In the genomic region with DNA sequence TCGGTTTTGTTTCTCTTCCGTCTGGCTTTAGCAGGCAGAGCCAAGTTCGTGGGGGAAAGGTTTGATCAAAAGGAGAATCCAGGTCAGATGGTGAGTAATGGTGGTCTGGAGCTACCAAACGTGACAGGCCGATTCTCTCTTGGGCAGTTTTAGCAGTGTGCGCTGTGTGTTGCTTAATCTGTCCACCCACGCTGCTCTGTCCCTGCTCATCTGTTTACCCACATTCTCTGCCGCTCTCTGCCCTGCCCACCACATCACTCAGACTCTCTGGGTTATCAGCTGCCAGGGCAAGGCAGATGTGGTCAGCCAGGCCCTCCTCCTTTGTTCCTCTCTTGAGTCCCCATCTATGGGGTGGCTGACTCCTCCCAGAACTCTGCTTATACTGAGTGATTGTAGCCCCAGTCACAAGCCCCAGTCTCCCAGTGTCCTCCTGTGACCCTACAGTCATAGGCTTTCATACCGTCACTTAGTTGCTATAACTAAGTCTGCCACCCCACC, we compare ENCODE assay signal across 8 mouse cellular contexts.
DNase-seq lines count a peak whose midpoint lies in the region; ATAC-seq and TF ChIP-seq lines count a peak whose summit lies in the region.

No protein-coding gene starts in this region.

- no peak overlapping the region for H3K9ac ChIP-seq in kidney, embryonic 15.5 days
- H3K9ac ChIP-seq in intestine, embryonic 16.5 days (ENCODE audit: low read depth, low read length) = no peak overlapping the region
- no peak overlapping the region for H3K9ac ChIP-seq in neural tube, embryonic 12.5 days

- peak overlapping the region; percentile 56 for H3K27ac ChIP-seq in kidney, embryonic 15.5 days
- H3K27ac ChIP-seq in embryonic facial prominence, embryonic 10.5 days (replicated peaks) = peak overlapping the region; percentile 48
- H3K27ac ChIP-seq in intestine, embryonic 16.5 days (ENCODE audit: low read length) = no peak overlapping the region
- 0 out of 2 replicates have a peak overlapping the region, but pooled peaks have one; percentile 8 for H3K27ac ChIP-seq in neural tube, embryonic 12.5 days
- no peak overlapping the region for H3K27ac ChIP-seq in cerebellum, adult 2 months (ENCODE audit: insufficient read depth, low read length)

- peak overlapping the region; percentile 32 for H3K4me2 ChIP-seq in kidney, embryonic 15.5 days
- no peak overlapping the region for H3K4me2 ChIP-seq in intestine, embryonic 16.5 days (ENCODE audit: low read depth, low read length)
- H3K4me2 ChIP-seq in neural tube, embryonic 12.5 days (replicated peaks) = peak overlapping the region; percentile 27; the same call in 1 of the 2 replicates

- WGBS in kidney, embryonic 15.5 days = 27% methylated on average over 9 of the region's 9 CpGs
- 31% methylated on average over 9 of the region's 9 CpGs for WGBS in embryonic facial prominence, embryonic 10.5 days
- WGBS in intestine, embryonic 16.5 days = 40% methylated on average over 9 of the region's 9 CpGs
- WGBS in neural tube, embryonic 12.5 days = 21% methylated on average over 9 of the region's 9 CpGs
- 44% methylated on average over 9 of the region's 9 CpGs for WGBS in cerebellum, adult 2 months

- no peak overlapping the region for H3K4me3 ChIP-seq in kidney, embryonic 15.5 days (replicated peaks)
- H3K4me3 ChIP-seq in embryonic facial prominence, embryonic 10.5 days = no peak overlapping the region
- H3K4me3 ChIP-seq in intestine, embryonic 16.5 days (ENCODE audit: low read length) = no peak overlapping the region
- no peak overlapping the region for H3K4me3 ChIP-seq in neural tube, embryonic 12.5 days
- no peak overlapping the region for H3K4me3 ChIP-seq in cerebellum, adult 2 months (replicated peaks; ENCODE audit: insufficient read depth, low read depth, low read length)

- TF ChIP-seq CTCF in cerebellum, adult 2 months (IDR thresholded peaks at IDR 0.05; ENCODE audit: borderline replicate concordance, insufficient read depth, low read depth, low read length) = no peak

- no peak for DNase-seq in kidney, postnatal 36 days
- peak; percentile 35 for DNase-seq in embryonic facial prominence, embryonic 10.5 days (ENCODE audit: low spot score)
- no peak for DNase-seq in gastrocnemius, postnatal 25 days
- no peak for DNase-seq in left cerebral cortex, adult 8-10 months (ENCODE audit: low spot score in 2 of 2)
- DNase-seq in cerebellum, adult 2 months = no peak

- no peak for TF ChIP-seq POLR2A in cerebellum, adult 2 months (IDR thresholded peaks at IDR 0.05; ENCODE audit: borderline replicate concordance, insufficient read depth, low read length)

- ATAC-seq in kidney, embryonic 15.5 days (replicated peaks; ENCODE audit: low FRiP score) = peak; percentile 80
- ATAC-seq in intestine, embryonic 16.5 days = peak; percentile 21; the same call in 1 of the 2 replicates
- ATAC-seq in neural tube, embryonic 12.5 days (ENCODE audit: low FRiP score, low read depth) = 0 out of 2 replicates have a peak, but pooled peaks have one; percentile 31

- H3K4me1 ChIP-seq in kidney, embryonic 15.5 days = peaks cover 27% of the 10 kb centered on the region
- H3K4me1 ChIP-seq in embryonic facial prominence, embryonic 10.5 days = peaks cover 35% of the 10 kb centered on the region
- H3K4me1 ChIP-seq in intestine, embryonic 16.5 days (ENCODE audit: control insufficient read depth, insufficient read depth, low read length) = peaks cover 4% of the 10 kb centered on the region; the same call in 1 of the 2 replicates
- peaks cover 29% of the 10 kb centered on the region for H3K4me1 ChIP-seq in neural tube, embryonic 12.5 days
- H3K4me1 ChIP-seq in cerebellum, adult 2 months (ENCODE audit: control insufficient read depth, insufficient read depth, low read length) = no peaks in the 10 kb centered on the region

- H3K36me3 ChIP-seq in kidney, embryonic 15.5 days = no peaks in the 10 kb centered on the region
- H3K36me3 ChIP-seq in embryonic facial prominence, embryonic 10.5 days (replicated peaks) = no peaks in the 10 kb centered on the region
- H3K36me3 ChIP-seq in intestine, embryonic 16.5 days (ENCODE audit: control insufficient read depth, insufficient read depth, low read length) = no peaks in the 10 kb centered on the region
- H3K36me3 ChIP-seq in neural tube, embryonic 12.5 days = no peaks in the 10 kb centered on the region

- no peaks in the 10 kb centered on the region for H3K9me3 ChIP-seq in kidney, embryonic 15.5 days (replicated peaks)
- no peaks in the 10 kb centered on the region for H3K9me3 ChIP-seq in embryonic facial prominence, embryonic 10.5 days
- no peaks in the 10 kb centered on the region; the same call in 1 of the 2 replicates for H3K9me3 ChIP-seq in intestine, embryonic 16.5 days (ENCODE audit: control insufficient read depth, low read length)
- H3K9me3 ChIP-seq in neural tube, embryonic 12.5 days = 0 out of 2 replicates have a peak, but pooled peaks cover 6% of the 10 kb centered on the region

- H3K27me3 ChIP-seq in kidney, embryonic 15.5 days = no peaks in the 10 kb centered on the region; the same call in 1 of the 2 replicates
- H3K27me3 ChIP-seq in embryonic facial prominence, embryonic 10.5 days (replicated peaks; ENCODE audit: low read depth, poor library complexity, severe bottlenecking) = peaks cover 14% of the 10 kb centered on the region; the same call in 1 of the 2 replicates
- H3K27me3 ChIP-seq in intestine, embryonic 16.5 days (replicated peaks; ENCODE audit: control insufficient read depth, insufficient read depth, low read length) = no peaks in the 10 kb centered on the region
- no peaks in the 10 kb centered on the region for H3K27me3 ChIP-seq in neural tube, embryonic 12.5 days (replicated peaks)
- no peaks in the 10 kb centered on the region for H3K27me3 ChIP-seq in cerebellum, adult 2 months (ENCODE audit: control insufficient read depth, insufficient read depth, low read length)

Comparison
In these comparisons a context has a peak if more than half of its experiments do, and no peak if none do; other contexts are left out.
1. ATAC-seq: peak in every context shown above with its lines; median percentile 80 in kidney, embryonic 15.5 days; 31 in neural tube, embryonic 12.5 days; 21 in intestine, embryonic 16.5 days.
2. H3K27ac ChIP-seq: peak in kidney, embryonic 15.5 days (single experiment), embryonic facial prominence, embryonic 10.5 days (single experiment) and neural tube, embryonic 12.5 days (single experiment); none in intestine, embryonic 16.5 days (single experiment) and cerebellum, adult 2 months (single experiment).